Comparison of ENCODE assay signal across 10 mouse cellular contexts in the genomic region with DNA sequence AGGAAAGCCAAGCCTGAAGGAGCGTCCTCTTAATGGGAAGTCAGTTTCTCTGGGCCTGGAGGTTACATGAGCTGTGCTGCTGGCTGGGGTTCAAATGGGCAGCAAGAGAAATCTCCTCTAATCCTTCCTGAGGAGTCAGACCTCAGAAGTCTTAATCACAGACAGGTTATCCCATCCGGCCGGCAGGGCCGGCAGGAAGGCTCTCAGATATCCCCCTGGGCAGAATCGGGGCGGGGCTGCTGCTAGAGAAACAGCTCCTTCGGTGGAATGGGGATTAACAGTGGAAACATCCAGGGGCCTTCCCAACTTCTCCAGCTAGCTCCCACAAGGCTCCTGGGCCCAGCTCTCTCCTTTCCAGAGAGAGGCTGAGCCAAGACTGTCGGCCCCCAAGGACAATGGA.
DNase-seq lines count a peak whose midpoint lies in the region; ATAC-seq and TF ChIP-seq lines count a peak whose summit lies in the region.
"Had no signal": no experiment of that assay in that cellular context is flagged by ENCODE, and none has a peak within 500 bp of the region (broad histone marks: within the 10 kb centered on the region; RNA-seq: fewer than 3 reads in every experiment).

No protein-coding gene starts in this region.

- H3K27me3 ChIP-seq in midbrain, postnatal 0 days (ENCODE audit: insufficient read depth, low read length): no peaks in the 10 kb centered on the region

- H3K27ac ChIP-seq in layer of hippocampus, adult 2 months: peak overlapping the region; percentile 18; the same call in 1 of the 2 replicates
- H3K27ac ChIP-seq in midbrain, postnatal 0 days (ENCODE audit: low read depth, low read length): 0 out of 2 replicates have a peak overlapping the region, but pooled peaks have one; percentile 34

- no peak for ATAC-seq in midbrain, postnatal 0 days (ENCODE audit: low FRiP score)
- ATAC-seq in monocyte, adult 5-6 weeks (replicated peaks; ENCODE audit: insufficient number of reproducible peaks, low FRiP score, low TSS enrichment, poor library complexity, severe bottlenecking): no peak

- no peak overlapping the region for H3K9ac ChIP-seq in midbrain, postnatal 0 days (replicated peaks; ENCODE audit: low read length, poor library complexity, severe bottlenecking)

- intact Hi-C loops in gastrocnemius, postnatal 14 days (cut with DNase I; ENCODE audit: low total_unique reads): no loop called here

- 15% methylated on average over 8 of the region's 8 CpGs for WGBS in midbrain, postnatal 0 days

- no peak overlapping the region for H3K4me2 ChIP-seq in midbrain, postnatal 0 days (ENCODE audit: low read depth, low read length, poor library complexity, severe bottlenecking)
- H3K4me2 ChIP-seq: liver, embryonic 11.5 days had no signal

- H3K4me3 ChIP-seq in layer of hippocampus, adult 2 months: no peak overlapping the region
- no peak overlapping the region for H3K4me3 ChIP-seq in midbrain, postnatal 0 days (ENCODE audit: low read depth, low read length)

- H3K36me3 ChIP-seq in midbrain, postnatal 0 days (ENCODE audit: insufficient read depth, low read length): no peaks in the 10 kb centered on the region

- no peaks in the 10 kb centered on the region for H3K9me3 ChIP-seq in midbrain, postnatal 0 days (ENCODE audit: low read length)

- H3K4me1 ChIP-seq in midbrain, postnatal 0 days (ENCODE audit: insufficient read depth, low read length): no peaks in the 10 kb centered on the region

- TF ChIP-seq CTCF in layer of hippocampus, adult 2 months (conservative IDR thresholded peaks at IDR 0.05): no peak
- no peak for TF ChIP-seq CTCF in midbrain, postnatal 0 days (IDR thresholded peaks at IDR 0.05)

- peak; percentile 45 to 54 for DNase-seq in cerebellum, postnatal 14 days
- no peak for DNase-seq in cerebellum, adult 18-20 months
- no peak for DNase-seq in layer of hippocampus, adult 2 months (ENCODE audit: low spot score in 2 of 2)
- DNase-seq in layer of hippocampus, adult 8-10 months (ENCODE audit: low spot score in 2 of 2): no peak
- peak; percentile 75 for DNase-seq in gastrocnemius, postnatal 14 days
- no peak for DNase-seq in midbrain, postnatal 0 days (ENCODE audit: low spot score)
- no peak for DNase-seq in adipocyte (ENCODE audit: low spot score)
- DNase-seq: cerebellum, adult 9-11 months had no signal

Comparison
In these comparisons a context has a peak if more than half of its experiments do, and no peak if none do; other contexts are left out.
1. DNase-seq: peak in cerebellum, postnatal 14 days (2 of 2) and gastrocnemius, postnatal 14 days (single experiment); none in cerebellum, adult 18-20 months (0 of 2), layer of hippocampus, adult 2 months (0 of 2), layer of hippocampus, adult 8-10 months (0 of 2), midbrain, postnatal 0 days (single experiment) and adipocyte (single experiment).